Mouse (Mus musculus) CD4-positive, CD25-positive, alpha-beta regulatory T cell, adult 4 months (primary cell): ENCODE data around the gene Dlst. TPM values are rescaled to one million over a fixed set of nuclear protein-coding genes. Genes with fewer than 3 reads are reported as not detected.

Source experiments
- ATAC-seq: one replicate; pipeline ENCODE4 v1.8.0; 2017
- polyA plus RNA-seq, 2 experiments: library from polyadenylated mRNA; unstranded; fragments of 100-300 nt; shearing (Covaris generic); gene quantifications; one replicate each; pipeline ENCODE4 v1.2.1; 2017

The Dlst gene
- polyA plus RNA-seq, result 10 to 100 TPM; 57.2 to 73.7 TPM

- peak; percentile 96 for ATAC-seq
These were observed at the start of gene Dlst, which contains the start of gene Prox2 for GRCm38 (mm10) chr12:85110698-85111592. TSS of gene Dlst (plus strand) at chr12:85110833. TSS of gene Prox2 (minus strand) at chr12:85110759.

GRCm38 (mm10) chr12:85071043-85071442 is 39.6 kb upstream of the Dlst start:
- ATAC-seq, result no peak

GRCm38 (mm10) chr12:85077100-85077499 is 33.5 kb upstream of the Dlst start:
- ATAC-seq, result no peak

DNA sequence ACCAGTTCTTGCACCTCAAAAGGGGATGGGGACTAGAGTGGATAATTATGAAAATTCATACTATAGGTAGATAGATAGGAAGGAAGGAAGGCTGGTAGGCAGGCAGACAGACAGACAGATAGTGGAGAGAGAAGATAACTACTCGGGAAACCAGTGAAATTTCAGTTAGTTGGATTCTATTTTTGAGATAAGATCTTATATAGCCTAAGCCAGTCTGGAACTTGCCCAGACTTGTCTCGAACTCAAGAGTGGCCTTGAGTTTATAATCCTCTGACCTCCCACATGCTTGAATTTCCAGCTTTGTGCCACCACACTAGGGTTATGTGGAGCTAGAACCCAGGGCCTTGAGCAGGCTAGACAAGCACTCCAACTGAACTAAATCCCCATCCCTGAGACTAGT is 26.4 kb upstream of the Dlst start:
- ATAC-seq, result no peak

- no peak for ATAC-seq
These were observed 25.7 kb upstream of the Dlst start for GRCm38 (mm10) chr12:85084941-85085340.

DNA sequence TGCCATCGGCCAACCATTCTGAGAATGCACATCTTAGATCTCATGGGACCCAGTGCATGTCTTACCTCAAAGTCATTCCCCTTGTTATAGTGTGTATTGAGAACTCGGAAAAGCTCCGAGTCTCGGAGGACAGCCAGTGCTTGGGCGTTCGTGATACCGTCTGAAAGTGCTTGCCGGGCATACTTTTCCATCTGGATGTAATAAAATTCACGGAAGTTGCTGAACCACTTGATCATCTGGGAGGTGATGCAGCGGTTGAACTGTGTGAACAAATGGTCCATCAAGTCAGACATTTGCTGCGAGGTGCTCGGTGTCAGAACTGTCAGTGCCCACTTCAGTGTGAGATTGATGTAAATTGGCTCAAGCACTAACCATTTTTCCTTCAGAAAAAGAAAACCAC is 22.8 kb upstream of the Dlst start:
- no peak for ATAC-seq

DNA sequence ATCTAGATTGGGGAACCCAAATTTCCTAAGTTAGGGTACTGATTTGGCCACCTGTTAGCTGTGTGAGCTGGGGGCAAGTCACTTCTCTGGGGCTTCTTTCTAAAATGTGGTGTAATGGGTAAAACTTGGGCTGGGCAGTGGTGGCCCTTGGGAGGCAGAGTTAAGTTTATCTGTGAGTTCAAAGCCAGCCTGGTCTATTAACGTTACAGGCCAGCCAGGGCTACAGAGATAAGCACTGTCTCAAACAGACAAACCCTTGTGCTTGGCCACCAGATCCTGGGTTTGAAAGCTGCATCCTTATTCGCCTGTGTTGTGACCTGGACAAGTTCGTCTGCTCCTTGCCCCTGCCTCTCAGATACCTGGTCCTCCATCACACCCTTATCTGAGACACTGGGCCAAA is 19.4 kb upstream of the Dlst start:
- no peak for ATAC-seq

DNA sequence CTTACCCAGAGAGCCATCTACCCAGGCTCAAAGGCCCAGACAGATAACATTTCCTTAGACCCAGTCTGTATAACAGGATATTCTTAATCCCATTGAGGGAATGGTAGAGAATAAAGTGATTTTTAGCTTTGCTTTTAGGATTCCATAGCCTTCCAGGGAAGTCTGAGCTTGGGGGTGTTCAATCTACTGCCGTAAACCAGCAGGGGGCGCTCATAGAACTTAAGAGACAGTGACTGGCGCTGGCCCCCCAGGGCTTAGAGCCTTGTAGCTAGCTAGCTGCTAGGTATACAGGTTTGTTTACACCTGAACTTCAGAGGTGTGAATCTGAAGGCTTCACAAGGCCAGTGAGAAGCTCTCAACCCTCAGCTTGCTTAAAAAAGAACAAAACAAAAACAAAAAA is 18.4 kb upstream of the Dlst start:
- peak; percentile 62 for ATAC-seq

GRCm38 (mm10) chr12:85094010-85094409 is 16.6 kb upstream of the Dlst start:
- no peak for ATAC-seq

GRCm38 (mm10) chr12:85094706-85095105 is 15.9 kb upstream of the Dlst start:
- no peak for ATAC-seq

GRCm38 (mm10) chr12:85095146-85095545 is 15.5 kb upstream of the Dlst start:
- ATAC-seq, result no peak

DNA sequence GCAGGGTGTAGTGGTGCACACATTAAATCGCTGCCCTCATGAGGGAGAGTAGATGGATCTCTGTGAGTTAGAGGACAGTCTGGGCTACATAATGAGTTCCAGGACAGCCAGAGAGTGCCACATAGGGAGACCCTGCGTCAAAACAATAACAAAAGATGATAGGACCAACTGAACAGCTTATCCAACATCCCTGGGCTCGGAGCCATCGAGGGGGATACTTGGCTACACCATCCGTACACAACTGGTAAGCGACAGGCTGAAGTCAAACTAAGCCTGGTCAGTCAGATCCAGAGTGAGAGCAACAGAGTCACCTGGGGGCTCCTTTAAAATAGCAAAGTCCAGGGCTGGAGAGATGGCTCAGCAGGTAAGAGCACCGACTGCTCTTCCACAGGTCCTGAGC is 14.8 kb upstream of the Dlst start:
- no peak for ATAC-seq

GRCm38 (mm10) chr12:85101001-85101400 is 9.6 kb upstream of the Dlst start:
- no peak for ATAC-seq

- no peak for ATAC-seq
These were observed 9.0 kb upstream of the Dlst start for GRCm38 (mm10) chr12:85101521-85102106.

DNA sequence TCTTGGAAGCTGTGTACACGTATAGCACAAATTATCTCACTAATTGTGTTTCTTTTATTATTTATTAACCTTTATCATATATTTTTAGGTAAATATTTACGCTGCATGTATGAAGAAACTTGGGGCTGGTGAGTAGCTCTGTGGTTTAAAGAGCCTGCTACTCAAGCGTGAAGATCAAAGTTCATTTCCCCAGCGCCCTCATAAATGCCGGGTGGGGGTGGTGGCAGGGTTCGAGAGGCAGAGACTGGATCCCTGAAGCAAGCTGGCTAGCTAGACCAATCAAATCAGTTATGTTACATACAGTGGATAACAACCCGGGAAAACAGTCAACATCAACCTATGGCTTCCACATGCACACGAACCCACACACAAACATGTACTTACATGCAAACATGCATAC is 7.5 kb upstream of the Dlst start:
- no peak for ATAC-seq

GRCm38 (mm10) chr12:85104789-85105188 is 5.8 kb upstream of the Dlst start:
- ATAC-seq, result no peak

DNA sequence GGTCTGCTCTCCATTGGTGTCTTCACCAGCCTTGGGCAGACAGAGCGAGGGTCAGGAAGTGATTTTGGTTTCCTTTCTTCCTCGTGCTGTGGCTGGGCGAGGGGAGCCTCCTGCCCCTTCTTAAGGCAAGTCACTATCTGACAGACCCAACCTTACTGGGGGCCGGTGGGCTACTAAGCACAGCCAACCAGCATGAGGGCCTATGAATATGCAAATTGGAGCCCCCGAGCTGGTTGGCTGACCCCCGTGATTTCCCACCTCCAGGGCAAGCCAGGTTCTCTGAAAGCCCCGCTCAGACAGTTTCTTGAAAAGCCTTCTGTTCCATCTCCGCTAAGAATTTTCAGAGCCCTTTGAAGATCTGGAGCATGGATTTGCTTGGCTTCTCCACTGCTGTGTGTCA is 4.3 kb upstream of the Dlst start:
- no peak for ATAC-seq

GRCm38 (mm10) chr12:85108643-85109042 is 2.0 kb upstream of the Dlst start:
- no peak for ATAC-seq

GRCm38 (mm10) chr12:85109426-85109825 is 1.2 kb upstream of the Dlst start:
- no peak for ATAC-seq

DNA sequence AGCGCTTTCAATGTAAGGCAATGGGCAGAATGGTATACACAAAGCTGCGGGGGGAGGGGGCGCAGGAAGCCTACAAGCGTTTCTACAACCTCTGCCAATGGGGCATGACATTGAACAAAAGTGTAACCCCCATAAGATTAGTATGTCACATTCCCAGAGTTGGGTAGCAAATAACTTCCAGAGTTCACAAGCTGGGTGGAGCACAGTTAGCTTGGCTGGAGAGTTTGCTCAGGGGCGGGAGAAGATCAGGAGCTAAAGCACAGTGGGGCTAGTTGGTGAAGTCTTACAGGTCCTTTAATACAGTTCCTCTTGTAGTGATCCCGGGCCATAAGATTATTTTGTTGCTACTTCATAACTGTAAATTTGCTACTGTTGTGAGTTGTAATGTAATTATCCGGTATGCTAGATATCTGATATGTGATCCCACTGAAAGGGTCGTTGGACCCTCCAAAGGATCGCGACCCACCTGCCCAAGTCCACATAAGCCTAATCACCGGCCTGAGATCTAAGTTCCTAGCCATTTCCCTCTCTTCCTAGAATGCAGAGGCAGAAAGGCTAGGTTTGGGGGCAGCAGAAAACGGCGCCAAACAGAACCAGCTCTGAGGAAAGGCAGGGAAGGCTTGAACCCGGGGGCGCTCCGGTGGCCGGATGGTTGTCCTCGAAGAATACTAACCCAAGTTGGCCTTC is 479 bp upstream of the Dlst start:
- ATAC-seq, result no peak

- ATAC-seq, result no peak
These were observed 2.1 kb downstream of the Dlst start for GRCm38 (mm10) chr12:85112550-85113251.

DNA sequence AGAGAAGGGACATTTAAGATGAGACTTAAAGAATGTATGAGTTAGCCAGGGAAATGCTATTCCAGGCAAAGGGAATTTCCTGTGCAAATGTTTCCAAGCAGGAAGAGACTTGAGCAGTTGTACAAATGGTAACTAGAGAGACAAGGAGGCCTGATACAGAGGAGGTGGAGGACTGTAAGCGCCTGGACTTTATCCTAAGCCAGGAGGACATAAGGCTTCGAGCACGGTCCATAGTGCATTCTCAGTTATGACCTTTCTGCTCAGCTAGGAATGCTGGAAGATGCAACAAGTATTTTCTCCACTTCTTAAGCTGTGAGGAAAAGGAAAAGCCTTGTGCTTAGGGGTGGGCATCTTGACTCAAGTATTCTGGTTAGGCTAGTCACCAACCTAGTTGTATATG is 2.7 kb downstream of the Dlst start:
- no peak for ATAC-seq

- no peak for ATAC-seq
These were observed 3.3 kb downstream of the Dlst start for GRCm38 (mm10) chr12:85113917-85114316.
